In the genomic region with DNA sequence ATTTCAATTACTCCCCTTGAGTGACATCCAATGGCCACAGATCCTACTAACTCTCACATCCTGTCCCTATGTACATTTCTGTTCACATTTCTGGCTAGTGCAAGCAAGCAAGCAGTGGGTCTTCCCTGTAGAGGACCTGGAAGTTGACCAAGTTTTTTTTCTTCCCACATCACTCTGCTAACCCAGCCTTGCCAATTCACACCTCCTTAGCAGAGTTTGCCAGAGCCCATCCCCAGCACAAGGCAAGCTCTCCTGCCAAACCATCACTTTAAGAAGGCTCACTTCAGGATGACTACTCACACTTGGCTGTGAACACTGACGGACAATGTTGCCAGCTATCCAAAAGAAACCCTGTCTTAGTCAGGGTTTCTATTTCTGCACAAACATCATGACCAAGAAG, we compare ENCODE assay signal across 20 mouse cellular contexts.
DNase-seq lines count a peak whose midpoint lies in the region; ATAC-seq and TF ChIP-seq lines count a peak whose summit lies in the region.
"Had no signal": no experiment of that assay in that cellular context is flagged by ENCODE, and none has a peak within 500 bp of the region (broad histone marks: within the 10 kb centered on the region; RNA-seq: fewer than 3 reads in every experiment).

No protein-coding gene starts in this region.

- no peak overlapping the region for H3K4me3 ChIP-seq in lung, adult 2 months (replicated peaks; ENCODE audit: extremely low read depth, low read depth, low read length)
- H3K4me3 ChIP-seq in intestine, postnatal 0 days (ENCODE audit: low read depth, low read length) = no peak overlapping the region
- H3K4me3 ChIP-seq: embryonic facial prominence, embryonic 10.5 days; erythroblast, embryonic 14.5 days; midbrain, embryonic 10.5 days; neural tube, embryonic 15.5 days had no signal

- no peaks in the 10 kb centered on the region for H3K27me3 ChIP-seq in intestine, postnatal 0 days (replicated peaks; ENCODE audit: control insufficient read depth, insufficient read depth, low read length)
- H3K27me3 ChIP-seq: neural tube, embryonic 15.5 days had no signal

- DNase-seq in frontal cortex, postnatal 10 days (ENCODE audit: low spot score in 2 of 2) = no peak
- DNase-seq in lung, postnatal 10 days = peak; percentile 53
- no peak for DNase-seq in lung, adult 2 months
- peak; percentile 88 for DNase-seq in brain, adult 2 months (ENCODE audit: low read depth, low spot score)
- DNase-seq in left cerebral cortex, postnatal 14 days (ENCODE audit: low spot score in 2 of 2) = peak; percentile 25 to 75
- DNase-seq in ovary, postnatal 14 days (ENCODE audit: low spot score) = no peak
- DNase-seq: adrenal gland, postnatal 10 days; cerebellum, adult 9-11 months; gastrocnemius, postnatal 25 days; kidney, adult 18-20 months; kidney, postnatal 4 days; liver, postnatal 0 days; thymus, adult 2 months had no signal

- H3K9ac ChIP-seq in intestine, postnatal 0 days (ENCODE audit: low read depth, low read length) = no peak overlapping the region
- H3K9ac ChIP-seq: hindbrain, embryonic 14.5 days; liver, postnatal 0 days; neural tube, embryonic 15.5 days had no signal

- peak; percentile 78 for ATAC-seq in frontal cortex, adult (ENCODE audit: low TSS enrichment)
- no peak for ATAC-seq in intestine, postnatal 0 days
- ATAC-seq: liver, postnatal 0 days had no signal

- WGBS in lung, adult 2 months = 78% methylated on average over 1 of the region's 1 CpGs
- WGBS in intestine, postnatal 0 days = 84% methylated on average over 1 of the region's 1 CpGs

- H3K36me3 ChIP-seq in intestine, postnatal 0 days (ENCODE audit: control insufficient read depth, insufficient read depth) = no peaks in the 10 kb centered on the region
- H3K36me3 ChIP-seq: embryonic facial prominence, embryonic 10.5 days; midbrain, embryonic 10.5 days; neural tube, embryonic 15.5 days had no signal

- no peak overlapping the region for H3K27ac ChIP-seq in intestine, postnatal 0 days (ENCODE audit: low read depth, low read length)
- H3K27ac ChIP-seq: embryonic facial prominence, embryonic 10.5 days; hindbrain, embryonic 14.5 days; midbrain, embryonic 10.5 days; neural tube, embryonic 15.5 days had no signal

- no peaks in the 10 kb centered on the region for H3K9me3 ChIP-seq in intestine, postnatal 0 days (ENCODE audit: control insufficient read depth)
- H3K9me3 ChIP-seq: embryonic facial prominence, embryonic 10.5 days; midbrain, embryonic 10.5 days; neural tube, embryonic 15.5 days had no signal

- intact Hi-C loops in left cerebral cortex, postnatal 14 days (cut with DNase I) = no loop called here

- TF ChIP-seq CTCF in lung, adult 2 months (IDR thresholded peaks at IDR 0.05; ENCODE audit: insufficient read depth, low read length) = no peak
- TF ChIP-seq CTCF in intestine, postnatal 0 days (IDR thresholded peaks at IDR 0.05; ENCODE audit: low read depth) = no peak

- H3K4me2 ChIP-seq in intestine, postnatal 0 days (replicated peaks; ENCODE audit: low read depth) = no peak overlapping the region
- H3K4me2 ChIP-seq: hindbrain, embryonic 14.5 days; neural tube, embryonic 15.5 days had no signal

- peaks cover 6% of the 10 kb centered on the region for H3K4me1 ChIP-seq in lung, adult 2 months (ENCODE audit: control insufficient read depth, insufficient read depth, low read length)
- H3K4me1 ChIP-seq in intestine, postnatal 0 days (replicated peaks; ENCODE audit: control insufficient read depth, insufficient read depth, low read length) = peaks cover 14% of the 10 kb centered on the region; the same call in 1 of the 2 replicates

- no peak for TF ChIP-seq POLR2A in lung, adult 2 months (IDR thresholded peaks at IDR 0.05; ENCODE audit: borderline replicate concordance, extremely low read depth, low read depth, low read length)

Comparison
In these comparisons a context has a peak if more than half of its experiments do, and no peak if none do; other contexts are left out.
1. DNase-seq: peak in lung, postnatal 10 days (single experiment), brain, adult 2 months (single experiment) and left cerebral cortex, postnatal 14 days (2 of 2); none in frontal cortex, postnatal 10 days (0 of 2), lung, adult 2 months (single experiment) and ovary, postnatal 14 days (single experiment).